Mouse (Mus musculus): ENCODE results near the gene Lrmp.
"Not testable (repeated sequence)": the region's sequence is repeated elsewhere in the genome, so short reads cannot be mapped to it uniquely, and the experiment has no call there.

Lrmp gene

GRCm38 (mm10) chr6:145104241-145104939 is 11.1 kb upstream of the Lrmp start:
- DNase-seq (ENCODE audit: low read depth, low spot score) = no peak

GRCm38 (mm10) chr6:145105439-145105838 is 10.0 kb upstream of the Lrmp start:
- no peak for DNase-seq (ENCODE audit: low read depth, low spot score)

- DNase-seq (ENCODE audit: low read depth, low spot score) = no peak
Observed at GRCm38 (mm10) chr6:145106163-145106842, 9.2 kb upstream of the Lrmp start.

GRCm38 (mm10) chr6:145110786-145111185 is 4.7 kb upstream of the Lrmp start:
- DNase-seq (ENCODE audit: low read depth, low spot score) = no peak

- no peak for DNase-seq (ENCODE audit: low read depth, low spot score)
Observed at GRCm38 (mm10) chr6:145112865-145113264, 2.6 kb upstream of the Lrmp start.

- DNase-seq (ENCODE audit: low read depth, low spot score) = no peak
Observed at GRCm38 (mm10) chr6:145114561-145114960, 892 bp upstream of the Lrmp start.

GRCm38 (mm10) chr6:145116098-145116672 is 732 bp downstream of the Lrmp start:
- no peak for DNase-seq (ENCODE audit: low read depth, low spot score)

GRCm38 (mm10) chr6:145120086-145120485 is 4.6 kb downstream of the Lrmp start:
- DNase-seq (ENCODE audit: low read depth, low spot score) = no peak

- no peak for DNase-seq (ENCODE audit: low read depth, low spot score)
Observed at GRCm38 (mm10) chr6:145120787-145121589, 5.5 kb downstream of the Lrmp start.

- no peak for DNase-seq (ENCODE audit: low read depth, low spot score)
Observed at GRCm38 (mm10) chr6:145121590-145122420, 6.4 kb downstream of the Lrmp start.

- no peak for DNase-seq (ENCODE audit: low read depth, low spot score)
Observed at GRCm38 (mm10) chr6:145122423-145123059, 7.1 kb downstream of the Lrmp start.

- no peak for DNase-seq (ENCODE audit: low read depth, low spot score)
Observed at GRCm38 (mm10) chr6:145123136-145124060, 7.9 kb downstream of the Lrmp start.

GRCm38 (mm10) chr6:145124621-145125020 is 9.2 kb downstream of the Lrmp start:
- DNase-seq (ENCODE audit: low read depth, low spot score) = no peak

GRCm38 (mm10) chr6:145125591-145126113 is 10.2 kb downstream of the Lrmp start:
- DNase-seq (ENCODE audit: low read depth, low spot score) = no peak

GRCm38 (mm10) chr6:145127652-145128051 is 12.2 kb downstream of the Lrmp start:
- no peak for DNase-seq (ENCODE audit: low read depth, low spot score)

- no peak for DNase-seq (ENCODE audit: low read depth, low spot score)
Observed at GRCm38 (mm10) chr6:145129563-145129962, 14.1 kb downstream of the Lrmp start.

GRCm38 (mm10) chr6:145131991-145132390 is 16.5 kb downstream of the Lrmp start:
- no peak for DNase-seq (ENCODE audit: low read depth, low spot score)

- DNase-seq (ENCODE audit: low read depth, low spot score) = not testable (repeated sequence)
Observed at GRCm38 (mm10) chr6:145132969-145133368, 17.5 kb downstream of the Lrmp start.

GRCm38 (mm10) chr6:145135295-145135694 is 19.8 kb downstream of the Lrmp start:
- no peak for DNase-seq (ENCODE audit: low read depth, low spot score)
